Mouse (Mus musculus) thymus, postnatal 25 days (tissue): ENCODE data around the gene Mpped1.

Experiments used
- DNase-seq: peaks from one replicate; pipeline ENCODE4 v3.0.0; 2022

Mpped1 gene

GRCm38 (mm10) chr15:83779387-83779786 is at the start of gene Mpped1:
Gene Mpped1 (plus strand): TSS chr15:83779467.
- DNase-seq = no peak

GRCm38 (mm10) chr15:83740676-83741422 is 38.4 kb upstream of the Mpped1 start:
- DNase-seq = no peak

GRCm38 (mm10) chr15:83742018-83742417 is 37.2 kb upstream of the Mpped1 start:
- no peak for DNase-seq

GRCm38 (mm10) chr15:83746311-83746710 is 33.0 kb upstream of the Mpped1 start:
- DNase-seq = no peak

GRCm38 (mm10) chr15:83748986-83749385 is 30.3 kb upstream of the Mpped1 start:
- no peak for DNase-seq

GRCm38 (mm10) chr15:83749436-83749835 is 29.8 kb upstream of the Mpped1 start:
- no peak for DNase-seq

GRCm38 (mm10) chr15:83756742-83757141 is 22.5 kb upstream of the Mpped1 start:
- DNase-seq = peak; percentile 3

- no peak for DNase-seq
Observed at GRCm38 (mm10) chr15:83758958-83759357, 20.3 kb upstream of the Mpped1 start.

DNA sequence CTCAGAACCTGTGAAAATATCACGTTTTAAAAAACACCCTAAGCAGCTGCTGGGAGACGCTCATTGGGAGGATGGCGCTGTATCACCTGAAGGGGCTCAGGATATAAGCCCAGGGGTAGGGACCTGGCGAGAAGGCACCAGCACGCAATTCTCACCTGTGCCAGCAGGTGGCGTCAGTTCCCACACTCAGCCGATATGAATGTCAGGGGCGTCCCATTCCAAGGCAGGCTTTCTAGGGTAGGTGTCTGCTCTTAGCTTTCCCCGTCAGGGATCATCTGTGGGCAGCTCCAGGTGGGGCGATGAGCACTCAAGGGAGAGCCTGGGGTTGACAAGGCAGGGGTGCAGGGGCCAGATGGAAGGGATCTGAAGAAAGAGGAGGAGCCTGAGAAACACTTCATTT is 18.6 kb upstream of the Mpped1 start:
- peak; percentile 22 for DNase-seq

DNA sequence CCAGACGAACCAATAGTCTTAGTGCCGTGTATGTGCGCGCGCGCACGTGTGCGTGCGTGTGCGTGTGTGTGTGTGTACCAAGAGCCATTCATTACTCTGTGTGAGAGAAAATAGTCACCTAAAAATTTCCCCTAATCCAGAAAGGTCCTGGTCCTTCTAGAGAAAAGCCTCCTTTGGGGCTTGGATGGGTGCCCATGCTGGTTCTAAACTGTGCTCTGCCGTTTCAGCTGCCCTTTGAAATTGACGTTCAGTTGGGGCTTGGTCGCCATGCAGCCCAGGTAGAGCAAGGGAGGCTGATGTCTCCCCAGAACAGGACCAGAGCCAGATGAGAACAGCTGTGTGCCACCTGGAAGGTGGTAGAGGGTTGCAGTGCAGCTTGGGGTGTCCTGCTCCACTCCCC is 17.8 kb upstream of the Mpped1 start:
- DNase-seq = no peak

- DNase-seq = no peak
Observed at GRCm38 (mm10) chr15:83765388-83766029, 13.8 kb upstream of the Mpped1 start.

GRCm38 (mm10) chr15:83771346-83772053 is 7.8 kb upstream of the Mpped1 start:
- DNase-seq = no peak

GRCm38 (mm10) chr15:83772460-83772859 is 6.8 kb upstream of the Mpped1 start:
- DNase-seq = no peak

DNA sequence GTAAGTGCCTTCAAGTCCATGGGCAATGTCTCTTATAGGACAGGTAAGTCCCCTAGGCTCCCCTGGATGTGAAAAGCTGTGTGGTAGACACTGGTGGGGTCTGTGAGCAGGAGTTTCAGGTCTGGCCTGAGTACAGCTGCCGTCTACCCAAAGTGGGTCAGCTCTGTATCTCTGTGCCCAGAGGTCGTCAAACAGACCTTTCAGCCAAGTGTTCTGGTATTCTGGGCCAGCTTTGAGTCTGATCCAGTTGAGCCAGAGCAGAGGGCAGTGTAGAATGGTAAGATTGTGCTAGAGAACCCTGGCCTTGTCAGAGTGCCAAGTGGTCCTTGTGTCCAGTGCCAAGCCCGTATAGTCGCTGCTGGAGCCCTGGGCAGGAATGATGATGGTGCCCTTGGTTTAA is 6.3 kb upstream of the Mpped1 start:
- no peak for DNase-seq

DNA sequence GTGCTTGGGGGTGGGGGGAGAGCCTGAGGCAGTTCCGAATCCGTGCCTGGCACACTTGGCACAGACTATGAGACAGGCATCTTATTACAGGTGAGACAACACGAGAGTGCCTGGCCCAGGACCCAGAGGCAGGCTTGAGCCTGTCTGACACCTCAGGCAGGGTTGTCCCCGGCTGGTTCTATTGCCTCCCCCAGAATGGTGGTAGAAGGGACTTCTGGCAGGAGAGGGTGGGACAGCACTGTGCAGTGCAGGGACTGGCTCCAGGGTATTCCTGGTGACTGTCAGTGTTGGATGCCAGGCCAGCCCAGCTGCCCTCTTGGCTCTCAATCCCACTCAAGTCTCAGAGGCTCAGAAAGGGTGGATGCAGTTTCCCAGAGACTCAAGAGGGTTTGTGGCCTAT is 4.3 kb upstream of the Mpped1 start:
- DNase-seq = no peak

DNA sequence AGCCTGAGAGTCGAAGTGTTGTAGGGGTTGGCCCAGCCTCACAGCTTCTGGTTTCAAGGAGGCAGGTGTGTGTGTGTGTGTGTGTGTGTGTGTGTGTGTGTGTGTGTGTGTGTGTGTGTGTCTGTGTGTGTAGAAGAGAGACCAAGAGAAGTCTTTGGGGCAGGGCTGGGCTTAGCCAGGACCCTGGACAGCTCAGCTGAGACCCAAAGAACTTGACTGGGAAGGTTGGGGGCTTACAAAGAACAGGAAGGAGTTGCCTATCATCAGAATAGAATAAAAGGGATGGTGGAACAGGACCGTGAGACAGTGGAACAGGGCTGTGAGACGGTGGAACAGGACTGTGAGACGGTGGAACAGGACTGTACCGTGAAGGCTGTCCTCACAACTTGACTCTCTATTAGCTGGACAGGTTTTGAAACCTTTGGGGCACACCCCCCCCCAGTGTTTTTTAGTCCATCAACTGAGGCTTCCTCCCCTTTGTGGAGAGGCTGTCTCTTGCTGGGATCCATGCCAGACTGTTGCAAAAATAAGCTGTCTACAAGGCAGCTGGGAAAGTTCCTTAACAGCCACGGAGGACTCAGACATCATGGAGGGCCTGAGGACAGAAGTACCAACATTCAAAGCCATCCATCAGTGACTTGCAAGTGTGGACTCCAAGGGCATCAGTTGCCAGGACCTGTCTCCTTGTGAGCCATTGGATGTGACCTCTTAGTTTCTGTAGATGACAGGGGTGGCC is 2.8 kb upstream of the Mpped1 start:
- DNase-seq = no peak

GRCm38 (mm10) chr15:83777476-83777875 is 1.8 kb upstream of the Mpped1 start:
- no peak for DNase-seq

GRCm38 (mm10) chr15:83779855-83780740 is 831 bp downstream of the Mpped1 start:
- DNase-seq = no peak

DNA sequence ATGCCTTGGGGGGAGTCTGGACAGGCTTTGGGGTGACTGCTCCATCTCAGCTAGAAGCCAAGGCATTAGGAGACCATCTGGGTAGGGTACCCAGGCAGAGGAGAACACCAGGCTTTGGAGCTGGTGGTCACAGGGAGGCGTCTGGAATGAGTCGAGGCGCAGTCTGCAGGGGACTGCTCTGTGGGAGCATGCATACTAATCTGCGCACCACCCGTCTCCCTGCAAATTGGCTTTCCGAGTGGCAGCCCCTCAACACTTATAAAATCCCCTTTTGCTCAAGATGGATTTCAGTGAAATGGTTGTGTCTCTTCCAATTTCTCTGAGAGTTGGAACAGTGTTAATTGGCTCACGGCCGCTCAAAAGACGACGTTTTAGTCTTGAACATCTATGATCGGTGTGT is 2.0 kb downstream of the Mpped1 start:
- no peak for DNase-seq

DNA sequence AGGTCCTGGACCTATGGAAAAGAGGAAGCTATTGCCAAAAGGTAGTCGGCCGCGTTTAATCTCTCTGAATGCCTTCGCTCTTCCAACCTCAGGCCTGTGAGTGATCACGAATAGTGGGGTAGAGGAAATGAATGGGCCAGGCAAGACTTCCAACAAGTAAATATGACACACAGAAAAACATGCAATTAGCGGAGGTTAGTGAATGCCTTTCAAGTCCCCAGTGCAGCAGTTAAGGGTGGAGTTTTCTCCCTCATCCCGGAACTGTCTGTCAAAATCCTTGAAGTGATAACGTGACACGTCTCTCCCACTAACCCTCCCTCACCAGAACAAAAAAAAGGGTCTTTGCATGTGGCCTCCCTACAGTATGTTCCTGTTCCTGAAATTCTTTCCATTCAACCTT is 3.0 kb downstream of the Mpped1 start:
- no peak for DNase-seq

GRCm38 (mm10) chr15:83784772-83785171 is 5.5 kb downstream of the Mpped1 start:
- DNase-seq = no peak

DNA sequence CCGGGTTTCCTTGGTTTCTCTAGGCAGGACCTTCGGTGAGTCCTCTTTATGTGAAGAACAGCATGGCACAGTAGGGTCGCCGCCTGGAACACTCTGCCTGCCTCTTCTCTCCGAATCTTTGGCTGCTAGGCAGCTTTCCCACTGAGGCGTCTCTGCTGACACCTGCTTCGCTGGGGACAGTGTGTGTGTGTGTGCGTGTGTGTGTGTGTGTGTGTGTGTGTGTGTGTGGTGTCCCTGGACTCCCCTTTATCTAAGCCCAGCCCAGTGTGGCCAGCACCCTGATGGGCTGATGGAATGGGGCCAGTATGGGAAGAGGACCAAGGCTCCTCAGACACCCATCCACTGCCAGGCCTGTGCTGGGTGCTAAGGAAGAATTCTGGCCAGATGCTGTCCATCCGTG is 9.8 kb downstream of the Mpped1 start:
- DNase-seq = no peak
